Mouse (Mus musculus) right cerebral cortex, postnatal 25 days (tissue): ENCODE measurements around the gene Chn1.

Experiments used
- DNase-seq: peaks from one replicate; pipeline ENCODE4 v3.0.0; 2022

Gene Chn1

GRCm38 (mm10) chr2:73618486-73619052 is 156.6 kb downstream of the Chn1 start:
- DNase-seq: no peak

DNA sequence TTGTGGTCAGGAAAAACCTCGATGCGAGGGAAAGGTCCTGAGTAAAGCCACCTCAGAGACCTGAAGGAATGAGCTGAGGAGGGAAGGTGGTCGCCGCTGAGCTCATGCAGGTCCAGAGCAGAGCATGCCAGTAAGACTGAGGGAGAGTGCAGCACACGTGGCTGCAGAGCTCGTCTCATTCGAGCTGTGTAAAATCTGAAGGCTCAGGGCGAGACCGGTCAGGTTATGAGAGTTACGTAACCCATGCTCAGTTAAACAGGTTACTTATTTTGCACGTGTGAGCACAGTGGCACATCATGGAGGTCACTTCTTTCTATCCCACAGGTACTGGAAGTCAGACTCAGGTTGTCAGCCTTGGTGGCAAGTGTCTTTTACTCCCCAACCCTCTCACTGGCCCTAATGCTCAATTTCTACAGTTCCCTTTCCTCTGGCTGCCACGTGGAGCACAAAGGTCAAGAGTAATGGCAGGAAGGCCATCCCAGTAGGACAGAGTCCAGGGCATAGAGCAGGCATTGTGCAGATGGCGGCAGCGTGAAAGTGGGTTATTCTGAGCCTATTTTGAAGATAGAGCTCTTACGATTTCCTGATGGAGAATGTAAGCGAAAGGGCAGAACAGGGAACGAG is 158.6 kb downstream of the Chn1 start:
- DNase-seq: no peak

DNA sequence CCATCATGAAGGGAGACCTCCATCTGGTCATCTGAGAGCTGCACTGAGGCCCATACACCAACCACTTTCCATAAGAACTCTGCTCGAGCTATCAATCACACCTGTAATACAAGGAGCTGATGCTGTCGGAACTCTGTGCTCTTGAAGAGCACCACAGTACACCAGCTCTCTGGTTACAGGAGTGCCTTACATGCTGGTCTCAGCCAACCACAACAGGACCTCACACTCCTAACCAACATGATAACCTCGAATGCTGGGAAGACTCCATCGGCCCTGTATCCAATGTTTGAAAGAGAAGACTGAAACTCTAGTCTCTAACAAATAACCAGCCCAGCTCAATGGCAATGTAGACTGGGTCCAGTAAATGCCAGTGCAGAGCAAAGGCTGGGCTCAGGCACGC is 159.7 kb downstream of the Chn1 start:
- no peak for DNase-seq

DNA sequence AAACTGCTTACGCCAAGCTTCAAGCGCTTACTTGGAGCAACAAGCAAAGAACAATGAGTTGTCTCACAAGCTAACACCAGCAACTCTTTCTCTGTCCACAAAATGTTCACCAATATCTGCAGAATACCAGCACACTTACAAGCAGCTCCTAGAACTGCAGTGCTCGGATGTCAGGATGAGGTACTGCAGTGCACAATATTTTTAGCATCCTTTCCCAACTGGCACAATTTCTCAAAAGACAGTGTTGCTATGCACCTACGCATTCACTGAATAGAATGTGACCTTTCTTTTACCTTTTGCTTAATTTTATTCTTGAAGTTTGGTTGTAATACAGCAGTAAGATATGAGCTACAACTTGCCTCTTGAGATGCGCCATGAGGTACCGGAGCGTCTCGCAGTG is 160.8 kb downstream of the Chn1 start:
- no peak for DNase-seq

GRCm38 (mm10) chr2:73612941-73613340 is 162.2 kb downstream of the Chn1 start:
- no peak for DNase-seq

DNA sequence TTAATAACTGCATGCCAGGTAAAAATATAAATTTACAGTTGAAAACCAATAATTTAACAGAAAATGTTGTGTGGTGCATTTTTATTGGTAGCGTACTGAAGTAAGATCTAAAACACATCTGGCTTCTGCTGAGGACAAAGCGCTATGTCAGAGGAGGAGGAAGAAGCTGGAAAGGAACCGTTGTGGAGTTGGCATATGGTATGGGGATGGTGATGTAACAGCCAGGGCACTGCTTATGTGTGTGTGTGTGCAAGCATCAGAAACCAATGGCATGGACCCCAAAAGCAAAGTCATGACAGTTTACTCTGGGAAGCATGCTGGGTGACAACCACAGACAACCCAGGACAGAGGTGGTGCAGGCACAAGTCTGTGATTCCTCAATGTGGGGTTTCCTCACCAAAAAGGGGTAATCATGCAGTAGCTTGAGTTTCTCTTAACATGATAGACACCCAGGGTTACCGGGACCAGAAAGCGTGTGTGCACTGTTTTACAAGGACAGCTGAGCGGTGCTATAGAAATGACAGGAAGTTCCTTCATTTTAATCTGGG is 162.7 kb downstream of the Chn1 start:
- no peak for DNase-seq

DNA sequence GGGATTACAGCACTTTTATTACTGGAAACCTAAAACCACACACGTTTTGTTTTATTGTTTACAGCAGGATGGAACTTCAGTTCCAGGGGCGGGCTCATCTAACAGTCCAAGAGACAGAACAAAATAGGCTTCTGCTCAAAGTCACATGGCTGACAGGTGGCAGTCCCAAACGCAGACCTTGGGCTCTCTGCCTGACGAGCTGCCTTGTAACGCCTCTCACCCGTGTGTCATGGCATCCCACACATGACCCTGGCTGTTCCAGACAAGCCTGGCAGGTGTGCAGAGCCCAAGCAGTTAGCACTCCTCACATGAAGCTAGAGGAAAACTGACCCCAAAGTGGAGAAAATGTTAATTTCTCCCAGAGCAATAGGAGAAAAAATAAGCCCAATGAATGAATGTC is 163.3 kb downstream of the Chn1 start:
- DNase-seq: no peak

DNA sequence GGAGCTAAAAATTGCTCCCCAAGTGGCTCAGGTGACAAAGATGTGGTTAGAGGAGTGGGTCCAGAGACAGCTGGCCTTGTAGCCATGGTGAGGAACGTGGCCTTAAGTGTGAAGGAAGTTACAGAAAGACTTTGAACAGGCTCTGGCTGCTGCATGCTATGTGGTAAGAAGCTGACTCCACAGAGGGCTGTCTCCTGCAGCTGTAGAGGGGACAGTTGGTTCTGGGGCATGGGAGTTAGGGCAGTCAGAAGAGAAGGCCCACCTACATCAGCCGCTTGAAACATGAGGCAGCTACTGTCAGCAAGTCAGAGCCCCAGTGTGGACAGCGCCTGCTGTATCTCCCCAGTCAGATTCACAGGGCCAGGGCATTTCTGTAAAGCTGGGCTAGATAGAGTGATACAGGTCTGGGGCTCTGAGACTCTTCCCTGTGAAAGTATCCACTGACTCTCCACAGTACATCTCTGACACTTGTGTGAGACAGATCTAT is 165.4 kb downstream of the Chn1 start:
- no peak for DNase-seq

DNA sequence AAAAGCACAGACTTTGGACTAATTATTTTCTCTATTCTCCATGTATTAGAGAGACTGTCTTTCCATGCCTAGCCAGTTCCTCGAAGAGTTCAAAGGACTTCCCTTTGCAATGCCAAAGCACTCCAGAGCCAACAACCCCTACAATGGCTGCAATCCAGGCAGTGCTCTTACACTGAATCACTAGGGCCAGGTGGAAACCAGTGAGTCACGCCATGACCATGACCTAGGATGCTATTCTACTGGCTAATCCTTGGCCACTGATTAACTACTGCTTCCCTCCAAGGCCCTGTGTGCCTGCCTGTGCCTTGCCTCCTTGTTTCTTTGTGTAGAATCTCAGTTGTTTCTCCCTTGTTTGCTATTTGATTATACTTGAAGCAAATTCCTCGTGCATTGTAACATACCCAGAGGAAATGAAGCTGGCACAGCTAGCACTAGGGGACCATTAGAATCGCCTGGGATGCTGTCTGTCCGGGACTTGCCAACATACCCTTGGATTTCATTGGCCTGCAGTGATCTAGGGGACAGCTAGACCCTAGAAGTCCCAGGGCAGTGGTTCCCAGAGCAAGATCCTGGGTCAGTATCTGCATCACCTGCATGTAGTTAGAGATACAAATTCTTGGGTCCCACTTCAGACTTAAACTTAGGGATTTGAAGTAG is 166.0 kb downstream of the Chn1 start:
- DNase-seq: no peak

DNA sequence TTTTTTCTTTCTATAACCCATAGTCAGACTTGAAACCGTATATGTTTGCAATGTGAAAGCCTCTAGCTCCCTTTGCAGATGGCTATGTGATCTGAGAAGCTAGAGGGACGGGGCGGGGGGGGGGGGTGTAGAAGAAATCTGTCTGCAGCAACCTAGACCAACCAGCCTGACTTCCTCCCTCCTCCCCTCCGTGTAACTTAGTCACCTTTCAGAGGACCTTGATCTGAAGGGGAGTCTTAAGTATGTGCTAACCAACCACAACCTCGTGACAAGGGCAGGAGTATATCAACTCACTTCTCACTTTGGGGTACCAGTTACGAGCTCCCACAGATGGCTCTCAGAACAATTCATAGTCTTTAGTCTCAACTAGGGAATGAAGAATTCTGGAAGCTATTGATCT is 166.8 kb downstream of the Chn1 start:
- DNase-seq: no peak

DNA sequence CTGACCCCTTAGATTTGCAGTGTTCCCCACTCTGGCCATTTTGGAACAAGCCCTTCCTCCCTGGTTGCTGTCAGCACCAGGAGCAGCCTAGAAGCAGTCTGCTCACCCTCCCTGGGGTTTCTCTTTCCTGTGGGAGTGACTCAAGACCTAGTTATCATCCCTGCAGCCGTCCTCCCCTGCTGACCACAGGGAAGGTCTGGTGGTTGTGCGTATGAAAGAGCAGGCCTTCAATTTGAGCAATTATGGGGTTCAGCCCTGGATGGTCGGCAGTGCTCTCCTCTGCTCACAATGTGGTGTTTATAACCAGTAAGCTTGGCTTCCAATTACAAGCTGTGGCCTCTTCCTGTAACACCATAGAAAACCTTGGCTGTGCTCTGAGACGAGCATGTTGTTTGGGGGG is 167.5 kb downstream of the Chn1 start:
- no peak for DNase-seq

DNA sequence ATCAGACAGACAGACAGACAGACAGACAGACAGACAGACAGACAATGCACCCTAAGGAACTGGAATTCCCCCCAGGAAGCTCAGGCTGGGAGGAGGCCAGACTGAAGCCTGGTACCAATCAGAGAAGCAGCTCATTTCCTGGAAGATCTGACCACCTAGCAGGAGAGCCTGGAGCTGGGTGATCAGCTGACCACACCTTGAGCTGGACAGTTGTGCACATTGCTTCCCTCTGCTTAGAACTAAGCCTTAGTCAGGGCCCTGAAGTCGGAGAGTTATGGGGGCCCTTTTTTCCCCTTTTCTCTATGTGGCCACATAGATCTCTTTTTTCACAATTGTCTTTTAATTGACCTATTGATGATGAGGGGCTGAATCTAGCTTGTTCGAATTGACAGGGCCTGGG is 168.0 kb downstream of the Chn1 start:
- no peak for DNase-seq

DNA sequence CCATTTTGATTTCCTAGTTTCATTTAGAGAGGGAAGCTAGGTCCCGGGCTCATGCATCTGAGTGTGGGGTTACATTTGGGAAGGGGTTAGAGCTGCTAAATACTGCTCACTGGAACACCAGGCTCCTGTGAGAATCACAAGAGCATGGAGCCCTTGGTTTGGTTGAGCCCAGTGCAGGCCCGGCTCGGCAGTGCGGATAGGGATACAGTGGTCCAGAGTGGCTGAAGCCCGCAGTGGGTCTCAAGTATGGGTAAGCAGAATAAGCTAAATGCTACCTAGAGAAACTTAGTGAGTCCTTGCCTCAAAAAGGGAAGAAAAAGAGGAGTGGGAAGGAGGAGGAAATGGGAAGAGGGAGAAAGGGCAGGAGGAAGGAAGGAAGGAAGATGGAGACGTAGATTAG is 168.5 kb downstream of the Chn1 start:
- DNase-seq: no peak

DNA sequence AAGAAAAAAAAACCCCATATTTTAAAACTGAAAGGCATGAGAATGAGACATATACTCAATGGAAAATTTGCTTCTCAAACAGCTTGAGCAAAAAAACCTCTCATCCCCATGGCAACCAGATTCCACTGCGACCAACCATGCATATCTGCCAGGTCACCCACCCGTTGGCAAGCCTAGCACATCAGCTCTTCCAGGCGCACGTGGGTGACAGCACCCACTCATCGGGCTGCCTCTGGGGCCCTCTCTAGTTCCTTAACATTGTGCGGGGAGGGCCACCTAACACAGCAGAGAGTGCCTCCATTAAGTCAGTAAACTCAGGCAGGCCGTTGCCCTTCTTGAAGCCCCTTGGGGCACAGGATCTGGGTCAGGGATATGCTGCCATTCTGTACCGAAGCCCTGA is 170.1 kb downstream of the Chn1 start:
- peak; percentile 90 for DNase-seq

- DNase-seq: no peak
These were observed 170.6 kb downstream of the Chn1 start for GRCm38 (mm10) chr2:73604579-73604978.

- DNase-seq: no peak
These were observed 174.5 kb downstream of the Chn1 start for GRCm38 (mm10) chr2:73600650-73601049.

DNA sequence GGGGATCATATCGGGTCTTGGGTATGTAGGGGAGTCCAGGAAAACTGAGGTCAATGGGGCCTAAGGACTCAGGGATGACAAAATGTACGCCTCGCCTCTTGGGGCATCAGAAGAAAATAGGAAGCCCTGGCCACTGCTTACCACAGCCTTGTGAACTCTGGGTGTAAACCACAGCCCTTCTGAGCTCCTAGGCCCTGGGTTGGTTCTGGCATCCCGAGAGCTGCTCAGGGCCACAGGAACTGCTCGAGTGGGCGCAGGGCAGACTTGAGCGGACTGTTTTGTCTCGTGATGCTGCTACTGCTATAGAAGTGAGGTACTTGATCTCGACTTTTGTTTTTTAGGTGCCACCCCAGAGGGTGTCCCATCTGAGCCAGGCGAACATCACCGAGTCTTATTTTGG is 177.4 kb downstream of the Chn1 start:
- no peak for DNase-seq

DNA sequence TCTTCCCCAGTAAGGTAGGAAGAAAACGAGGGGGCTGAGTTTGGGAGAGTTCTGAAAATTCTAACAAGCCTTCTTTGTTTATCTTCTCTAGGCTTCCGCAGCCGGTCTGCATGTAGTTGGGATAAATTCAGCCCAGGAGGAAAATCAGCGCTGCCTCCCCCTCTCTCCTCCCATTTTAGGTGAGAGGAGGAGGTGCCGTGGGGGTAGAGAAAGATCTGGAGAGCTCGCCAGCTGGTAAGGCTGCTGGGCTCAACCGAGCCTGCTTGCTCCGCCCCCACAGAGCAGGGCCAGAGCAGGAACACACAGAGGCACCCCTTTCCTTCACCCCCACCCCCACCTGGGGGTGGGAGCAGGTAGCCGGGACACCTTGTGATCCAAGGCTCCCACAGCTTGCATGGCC is 178.4 kb downstream of the Chn1 start:
- peak; percentile 90 for DNase-seq

DNA sequence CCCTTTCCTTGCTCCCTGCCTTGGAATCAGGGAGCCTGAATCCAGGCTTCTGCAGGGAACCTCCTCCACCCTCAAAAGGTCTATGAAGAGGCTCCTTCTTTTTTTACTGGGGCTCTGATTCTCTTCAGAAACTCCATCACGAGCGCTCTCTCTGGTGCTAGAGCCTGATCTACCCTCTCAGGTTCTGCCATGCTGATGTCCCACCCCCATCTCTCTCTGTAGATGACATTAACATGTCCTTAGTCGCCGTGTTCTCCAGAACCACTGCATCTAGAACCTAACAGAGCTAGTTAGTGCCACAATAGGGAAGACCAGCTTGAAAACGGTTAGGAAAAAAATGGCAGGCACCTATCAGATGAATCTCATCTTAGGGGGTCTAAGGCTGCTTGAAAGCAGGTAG is 178.8 kb downstream of the Chn1 start:
- DNase-seq: no peak

- DNase-seq: no peak
These were observed 182.1 kb downstream of the Chn1 start for GRCm38 (mm10) chr2:73593101-73593439.

GRCm38 (mm10) chr2:73592231-73593100 is 182.7 kb downstream of the Chn1 start:
- DNase-seq: peak; percentile 73

GRCm38 (mm10) chr2:73591246-73591645 is 183.9 kb downstream of the Chn1 start:
- no peak for DNase-seq

- no peak for DNase-seq
These were observed 185.0 kb downstream of the Chn1 start for GRCm38 (mm10) chr2:73590106-73590505.
